Mouse (Mus musculus) liver, adult 2 months (tissue): ENCODE measurements at regions not wholly inside any gene's neighbourhood (a gene's known extent, or its start where the extent isn't known, plus 50 kb on each side); places are given as distances from the start of the nearest gene placed in this dataset.

Experiments used
- DNase-seq: peaks from one replicate; pipeline ENCODE4 v3.0.0-alpha.2; 2011; ENCODE audit warnings: low read depth, low spot score; ENCODE audit errors: extremely low read depth
- H3K27ac ChIP-seq: fragments of 200-500 bp; replicated peaks from 2 replicates; pipeline ENCODE4 v1.5.1; 2012; ENCODE audit warnings: low read depth, mild to moderate bottlenecking, control low read depth, inconsistent platforms, low read length; ENCODE audit not compliant: insufficient read depth
- H3K27me3 ChIP-seq: fragments of 200-500 bp; 2 replicates; pipeline ENCODE4 v1.6.1; 2012; ENCODE audit warnings: mild to moderate bottlenecking, moderate library complexity, low read length, inconsistent platforms; ENCODE audit not compliant: control insufficient read depth, insufficient read depth
- H3K36me3 ChIP-seq: fragments of 200-500 bp; 2 replicates; pipeline ENCODE4 v1.6.1; 2012; ENCODE audit warnings: low read length, inconsistent platforms; ENCODE audit not compliant: control insufficient read depth, insufficient read depth
- H3K4me1 ChIP-seq: fragments of 200-500 bp; 2 replicates; pipeline ENCODE4 v1.6.1; 2011; ENCODE audit warnings: low read length; ENCODE audit not compliant: control insufficient read depth, insufficient read depth
- H3K4me3 ChIP-seq: fragments of 200-500 bp; 2 replicates; pipeline ENCODE4 v1.5.1; 2011; ENCODE audit warnings: low read depth, mild to moderate bottlenecking, control low read depth, low read length, moderate library complexity; ENCODE audit not compliant: insufficient read depth
- H3K79me2 ChIP-seq: fragments of 200-500 bp; 2 replicates; pipeline ENCODE4 v1.6.1; 2012; ENCODE audit warnings: inconsistent platforms, mild to moderate bottlenecking, low read length, moderate library complexity; ENCODE audit not compliant: control insufficient read depth, insufficient read depth
- H3K9ac ChIP-seq: fragments of 200-500 bp; 2 replicates; pipeline ENCODE4 v1.6.1; 2012; ENCODE audit warnings: low read depth, mild to moderate bottlenecking, control low read depth, inconsistent platforms, low read length
- CTCF ChIP-seq: fragments of 200-500 bp; IDR thresholded peaks from 2 replicates; pipeline ENCODE4 v1.5.1; 2011; ENCODE audit warnings: low read depth, low read length, control low read depth
- POLR2A ChIP-seq: fragments of 200-500 bp; IDR thresholded peaks from 2 replicates; pipeline ENCODE4 v1.6.1; 2011; ENCODE audit warnings: low read length, control low read depth; ENCODE audit not compliant: insufficient read depth; ENCODE audit errors: extremely low read depth
- WGBS: fragments of 180-500 bp; shearing (Covaris S2); methylation state at CpG from one replicate; pipeline ENCODE4 v1.1.7; 2018; 5-methylcytosine and 5-hydroxymethylcytosine counted together

DNA sequence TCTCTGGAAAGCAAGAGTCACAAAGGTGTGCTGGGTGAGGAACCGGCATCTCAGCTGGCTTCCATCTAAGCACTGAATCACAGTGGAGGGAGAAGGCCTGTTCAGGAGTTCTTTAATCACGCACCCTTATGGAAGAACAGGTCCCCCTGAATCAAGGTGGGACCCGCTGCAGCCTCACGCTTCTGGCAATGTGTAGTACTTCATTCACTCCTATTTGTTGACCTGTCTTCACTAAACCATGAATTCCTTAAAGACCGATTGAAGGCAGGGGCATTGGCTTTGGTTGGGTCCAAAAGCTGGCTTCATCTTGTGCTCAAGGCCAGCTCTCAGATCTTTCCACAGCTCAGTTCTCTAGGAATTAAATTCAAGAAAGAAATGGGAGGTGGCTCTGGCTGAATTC is 154.5 kb downstream of the Gm45692 start:
- Histone ChIP-seq H3K27me3 (no peaks in the 10 kb centered on the region), H3K4me1 (no peaks in the 10 kb centered on the region), H3K27ac (no peak overlapping the region), H3K36me3 (no peaks in the 10 kb centered on the region), H3K79me2 (no peaks in the 10 kb centered on the region), H3K9ac (no peak overlapping the region), H3K4me3 (no peak overlapping the region)
- no peak for TF ChIP-seq CTCF
- no peak for TF ChIP-seq POLR2A
- DNase-seq = no peak
- WGBS = 79% methylated on average over 5 of the region's 5 CpGs

GRCm38 (mm10) chr8:26274481-26274880 is 155.1 kb downstream of the Gm45692 start:
- Histone ChIP-seq H3K4me1 (no peaks in the 10 kb centered on the region), H3K9ac (no peak overlapping the region), H3K36me3 (no peaks in the 10 kb centered on the region), H3K27ac (no peak overlapping the region), H3K27me3 (no peaks in the 10 kb centered on the region), H3K79me2 (no peaks in the 10 kb centered on the region), H3K4me3 (no peak overlapping the region)
- TF ChIP-seq POLR2A (no peak), CTCF (no peak)
- DNase-seq = no peak
- WGBS = 97% methylated on average over 6 of the region's 6 CpGs

- Histone ChIP-seq H3K27ac (no peak overlapping the region), H3K4me3 (no peak overlapping the region), H3K4me1 (no peaks in the 10 kb centered on the region), H3K79me2 (no peaks in the 10 kb centered on the region), H3K9ac (no peak overlapping the region), H3K27me3 (no peaks in the 10 kb centered on the region), H3K36me3 (no peaks in the 10 kb centered on the region)
- TF ChIP-seq CTCF = no peak
- TF ChIP-seq POLR2A = no peak
- peak; percentile 33 for DNase-seq
- WGBS = 77% methylated on average over 11 of the region's 11 CpGs
Measured at GRCm38 (mm10) chr8:26282156-26282935, 163.0 kb downstream of the Gm45692 start.

DNA sequence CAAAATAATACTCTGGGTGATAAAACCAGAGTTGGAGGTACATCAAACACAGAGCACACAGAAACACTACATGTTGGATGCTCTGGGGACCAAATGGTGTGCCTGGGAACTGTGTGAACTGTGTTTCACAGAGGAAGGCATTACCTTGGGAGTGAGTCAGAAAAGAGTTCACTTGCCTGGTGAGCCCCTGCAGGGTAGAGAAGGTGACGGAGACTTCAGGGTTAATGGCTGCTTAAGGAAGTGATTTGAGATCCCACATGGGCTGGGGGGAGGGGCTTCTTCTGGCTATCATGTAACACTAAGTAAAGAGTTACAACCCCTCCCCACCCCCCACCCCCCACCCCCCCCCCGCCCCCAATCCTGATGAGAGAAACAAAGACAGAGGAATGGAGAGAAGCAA is 164.6 kb downstream of the Gm45692 start:
- no peaks in the 10 kb centered on the region for H3K79me2 ChIP-seq
- H3K27ac ChIP-seq = no peak overlapping the region
- H3K9ac ChIP-seq = no peak overlapping the region
- no peaks in the 10 kb centered on the region for H3K27me3 ChIP-seq
- no peak overlapping the region for H3K4me3 ChIP-seq
- TF ChIP-seq POLR2A (no peak), CTCF (no peak)
- H3K36me3 ChIP-seq = no peaks in the 10 kb centered on the region
- H3K4me1 ChIP-seq = no peaks in the 10 kb centered on the region
- 77% methylated on average over 2 of the region's 2 CpGs for WGBS
- no peak for DNase-seq

DNA sequence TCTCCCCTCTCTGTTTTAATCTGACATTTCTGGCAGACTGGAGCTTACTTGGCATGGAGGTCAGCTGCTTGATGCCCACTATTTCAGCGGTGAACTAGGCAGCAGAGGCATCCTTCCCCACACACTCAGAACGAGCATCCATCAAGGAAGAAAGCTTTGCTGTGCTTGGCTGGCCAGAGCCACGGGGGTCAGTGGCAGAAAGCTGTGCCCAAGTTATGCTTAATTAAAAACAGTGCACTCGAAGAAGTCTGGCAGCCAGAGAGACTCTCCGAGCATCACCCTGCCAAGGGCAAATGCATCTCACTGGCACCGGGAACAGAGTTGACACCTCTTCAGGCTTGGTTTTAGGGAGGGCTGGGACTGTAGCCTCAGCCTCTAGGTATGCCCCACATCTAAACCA is 168.3 kb downstream of the Gm45692 start:
- WGBS = 76% methylated on average over 6 of the region's 6 CpGs

DNA sequence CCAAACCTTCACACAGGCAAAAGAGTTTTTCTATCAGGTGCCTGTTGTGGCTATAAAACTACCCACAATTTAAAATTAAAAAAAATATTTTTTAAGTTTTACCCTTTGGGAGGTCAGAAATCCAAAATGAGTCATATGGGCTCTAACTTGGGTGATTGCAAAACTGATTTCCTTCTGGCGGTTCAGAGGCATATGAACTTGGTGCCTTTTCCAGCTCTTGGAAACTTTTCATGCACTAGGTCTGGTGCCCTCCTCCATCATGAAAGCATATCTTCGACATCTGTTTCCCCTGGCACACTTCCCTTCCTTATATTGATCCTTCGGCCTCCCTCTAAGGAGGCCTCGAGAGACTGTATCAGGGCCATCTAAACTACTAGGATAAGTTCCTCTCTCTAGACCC is 168.8 kb downstream of the Gm45692 start:
- no peak for DNase-seq
- H3K36me3 ChIP-seq = no peaks in the 10 kb centered on the region
- no peak overlapping the region for H3K27ac ChIP-seq
- no peaks in the 10 kb centered on the region for H3K4me1 ChIP-seq
- no peak overlapping the region for H3K9ac ChIP-seq
- H3K4me3 ChIP-seq = no peak overlapping the region
- TF ChIP-seq POLR2A (no peak), CTCF (no peak)
- no peaks in the 10 kb centered on the region for H3K27me3 ChIP-seq
- no peaks in the 10 kb centered on the region for H3K79me2 ChIP-seq
- WGBS = 83% methylated on average over 4 of the region's 4 CpGs

More for the DNA sequence above, 168.3 kb downstream of the Gm45692 start:
- H3K27me3 ChIP-seq = no peaks in the 10 kb centered on the region
- H3K79me2 ChIP-seq = no peaks in the 10 kb centered on the region
- DNase-seq = no peak
- no peaks in the 10 kb centered on the region for H3K36me3 ChIP-seq
- no peak overlapping the region for H3K27ac ChIP-seq
- H3K4me1 ChIP-seq = no peaks in the 10 kb centered on the region
- no peak overlapping the region for H3K9ac ChIP-seq
- TF ChIP-seq CTCF (no peak), POLR2A (no peak)
- no peak overlapping the region for H3K4me3 ChIP-seq
